Mouse (Mus musculus) left cerebral cortex, adult 11 months (tissue): ENCODE measurements around the gene Fntb.

Source experiments
- DNase-seq: peaks from one replicate; pipeline ENCODE4 v3.0.0; 2022; ENCODE audit warnings: low spot score

Gene Fntb

DNA sequence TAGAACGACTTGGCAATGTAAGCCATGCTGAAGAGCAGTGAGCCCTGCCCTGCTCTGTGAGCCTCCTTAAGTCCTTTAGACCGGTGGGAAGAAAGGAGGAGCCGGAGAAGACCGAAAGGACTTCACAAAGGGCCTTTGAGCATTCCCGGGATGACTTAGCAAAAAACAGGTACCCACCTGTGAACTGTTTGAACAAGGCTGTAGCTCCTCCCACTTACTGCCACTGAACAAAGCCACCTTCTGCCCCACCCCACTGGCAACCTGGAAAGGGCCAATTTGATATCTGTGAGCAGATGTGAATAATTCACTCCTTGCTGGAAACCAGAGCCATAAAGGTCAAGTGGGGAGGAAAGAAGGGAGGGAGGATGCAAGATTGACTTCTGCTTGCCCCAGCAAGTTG, 30.0 kb downstream of the Fntb start, which contains the start of gene Gpx2:
Gene Gpx2, minus strand, starts transcription at position 205 of the 400 bp plus-strand sequence.
- DNase-seq, result no peak

DNA sequence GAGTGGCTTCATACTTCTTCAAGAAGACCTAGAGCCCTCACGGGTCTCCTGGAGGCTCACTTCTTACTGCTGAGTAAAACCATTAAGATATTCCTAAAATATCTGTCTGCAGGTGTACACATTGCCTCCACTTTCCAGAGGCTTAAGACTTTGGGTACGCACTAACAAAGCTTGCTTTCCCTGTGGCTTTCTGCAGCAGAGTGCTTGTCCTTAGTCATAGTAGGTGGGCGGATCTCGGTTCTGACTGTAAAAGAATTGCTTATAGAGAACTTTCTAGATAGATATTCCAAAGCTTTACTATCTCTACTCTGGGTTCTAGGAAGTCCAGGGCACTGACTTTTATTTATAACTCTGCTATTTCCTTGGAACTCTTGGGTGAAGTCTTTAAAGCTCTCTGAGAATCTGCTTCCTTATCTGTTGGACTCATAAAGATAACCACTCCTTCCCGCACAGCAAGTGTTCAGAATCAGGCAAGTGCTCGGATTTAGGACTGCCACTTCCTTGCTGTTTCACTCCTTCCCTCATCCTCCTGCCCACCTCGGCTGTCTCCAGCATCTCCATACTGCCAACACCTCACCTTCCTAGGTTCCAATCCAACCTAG, 31.6 kb downstream of the Fntb start:
- DNase-seq, result no peak

DNA sequence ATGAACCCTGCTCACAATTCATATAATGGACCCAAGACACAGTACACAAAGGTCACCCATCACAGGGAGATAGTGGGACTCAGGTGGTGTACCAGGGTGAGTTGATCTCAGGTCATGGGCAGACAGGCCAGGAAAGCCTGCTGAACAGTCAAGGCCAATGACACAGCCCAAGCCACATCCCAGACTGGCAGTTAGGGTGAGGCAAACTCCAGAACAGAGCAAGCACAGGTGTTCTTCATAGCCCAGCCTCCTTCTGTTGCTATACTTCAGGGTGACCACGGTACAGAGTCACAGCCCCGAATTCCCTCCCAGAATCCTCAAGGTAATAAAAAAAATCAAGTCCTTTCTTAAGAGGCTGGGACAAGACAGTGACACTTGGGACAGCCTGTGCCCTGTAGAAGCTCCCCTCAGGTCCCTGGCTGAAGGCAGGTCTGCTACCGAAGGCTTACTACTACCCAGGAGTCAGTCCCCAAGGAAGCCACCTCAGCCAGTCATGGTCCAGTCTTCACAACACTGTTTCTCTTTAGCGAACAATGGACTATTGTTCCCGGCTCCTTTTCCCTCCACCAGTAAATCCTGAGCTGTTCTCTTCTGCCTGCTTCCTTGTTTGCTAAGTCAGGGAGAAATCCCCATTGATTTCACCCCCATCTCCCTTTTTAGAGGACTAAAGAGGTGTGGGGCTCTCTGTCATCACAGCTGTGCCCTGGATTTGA, 32.8 kb downstream of the Fntb start:
- no peak for DNase-seq

DNA sequence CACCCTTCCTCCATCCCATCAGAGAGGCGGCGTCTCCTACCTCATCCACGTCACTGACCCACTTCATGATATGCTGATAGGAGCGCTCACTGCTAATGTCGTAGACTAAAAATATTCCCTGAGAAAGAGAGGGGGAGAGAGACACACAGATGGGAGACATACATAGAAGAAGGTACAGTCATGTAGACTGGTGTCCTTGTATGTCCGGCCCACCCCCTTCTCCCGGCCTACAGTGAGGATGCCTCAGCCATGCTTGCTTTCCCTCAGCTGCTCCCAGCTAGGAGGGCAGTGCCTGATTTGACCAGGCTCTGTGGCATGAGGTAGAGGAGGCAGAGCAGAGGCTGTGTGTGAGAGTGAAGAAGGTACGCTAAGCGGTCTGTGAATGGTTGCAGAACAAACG, 37.6 kb downstream of the Fntb start:
- no peak for DNase-seq

DNA sequence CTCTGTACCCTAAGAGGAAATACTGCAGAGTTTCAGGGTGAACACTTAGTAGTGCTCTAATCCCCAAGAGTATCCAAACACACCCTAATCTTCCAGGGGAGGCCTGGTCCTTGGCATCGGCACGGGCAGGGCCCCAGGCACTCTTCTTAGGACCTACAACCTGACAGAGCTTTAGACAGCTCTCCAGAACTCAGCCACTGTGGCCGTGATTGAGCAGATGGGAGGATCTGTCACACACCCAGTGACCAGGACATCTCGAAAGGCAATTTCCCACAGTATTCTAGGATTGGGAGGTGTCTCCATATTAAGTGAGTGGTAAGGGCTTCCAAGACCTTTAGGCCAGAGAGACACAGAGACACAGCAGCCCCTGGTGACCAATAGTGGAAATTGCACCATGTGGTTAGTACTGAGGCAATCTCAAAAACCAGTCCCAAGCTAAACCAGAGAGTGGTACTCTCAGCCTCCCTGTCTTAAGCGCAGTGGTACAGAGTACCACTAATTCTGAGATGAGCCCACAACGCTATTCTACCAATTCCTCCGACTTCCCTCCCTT, 38.4 kb downstream of the Fntb start:
- DNase-seq, result no peak

DNA sequence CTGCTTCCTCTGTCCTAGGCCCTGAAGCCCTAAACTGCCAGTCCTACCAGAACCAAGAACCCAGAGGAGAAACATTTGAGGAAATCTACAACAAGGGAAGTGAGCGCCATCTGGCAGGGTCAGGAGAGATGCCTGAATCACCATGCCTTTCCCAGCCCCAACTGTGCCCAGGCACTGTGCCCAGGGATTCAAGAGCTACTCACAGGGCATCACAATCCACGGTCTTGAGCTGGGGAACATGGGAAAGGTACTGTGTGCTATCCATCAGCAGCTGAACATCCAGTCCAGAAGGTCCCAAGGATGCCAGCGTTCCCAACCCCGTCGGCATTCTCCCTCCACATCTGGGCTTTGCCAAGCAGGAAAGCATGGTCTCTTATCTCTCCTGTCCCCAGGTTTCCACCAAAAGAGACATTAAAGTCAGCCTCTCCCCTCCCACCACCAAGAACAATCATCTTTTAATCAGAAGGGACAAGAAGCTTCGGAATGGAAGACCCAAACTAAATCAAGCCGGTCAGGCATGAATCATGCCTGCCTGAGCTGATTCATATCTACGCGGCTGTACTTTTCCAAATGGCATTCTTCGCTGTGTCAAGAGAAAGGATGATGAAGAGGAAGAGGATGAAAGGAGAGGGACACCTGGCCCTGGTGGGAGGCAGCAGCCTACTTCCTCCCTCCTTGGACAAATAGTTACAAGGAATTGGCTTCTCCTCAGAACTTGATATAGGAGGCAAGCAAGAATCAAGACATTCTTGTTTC, 39.8 kb downstream of the Fntb start:
- no peak for DNase-seq

DNA sequence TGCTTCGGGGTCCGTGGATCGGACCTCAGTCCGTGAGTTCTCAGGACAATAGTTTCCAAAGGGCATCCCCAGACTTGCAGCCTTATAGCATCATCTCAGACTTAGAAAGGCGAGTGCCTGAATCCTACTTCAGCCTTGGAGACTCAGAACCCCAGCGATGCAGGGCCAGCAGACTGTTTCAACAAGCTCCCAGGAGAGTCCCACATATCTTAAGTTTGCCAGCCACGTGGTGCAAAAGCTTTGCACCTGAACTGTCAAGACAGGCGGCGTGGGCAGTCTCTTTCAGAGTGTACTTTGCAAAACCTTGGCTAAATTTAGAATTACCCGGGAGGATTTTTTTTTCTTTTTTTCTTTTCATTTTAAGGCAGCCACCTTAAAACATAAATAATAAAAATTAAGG, 42.4 kb downstream of the Fntb start:
- DNase-seq, result no peak

DNA sequence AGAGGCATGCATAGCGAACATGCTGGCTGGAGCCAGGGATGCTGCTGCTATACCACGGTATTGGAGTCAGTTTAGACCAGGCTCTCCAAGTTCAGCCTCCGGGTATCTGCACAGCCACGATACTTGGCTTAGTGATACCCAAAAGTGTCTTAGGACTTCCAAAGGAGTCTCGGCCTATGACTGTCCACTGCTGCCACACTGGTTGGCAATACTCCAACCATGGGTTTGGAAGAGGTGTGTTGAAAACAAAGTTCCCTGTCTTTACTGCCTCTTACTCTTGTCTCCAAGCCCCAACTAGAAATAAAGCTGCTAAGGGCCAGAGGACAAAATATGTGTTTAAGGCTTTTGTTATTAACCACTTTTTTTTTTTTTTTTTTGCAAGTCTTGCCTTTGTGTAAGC, 45.1 kb downstream of the Fntb start:
- no peak for DNase-seq

DNA sequence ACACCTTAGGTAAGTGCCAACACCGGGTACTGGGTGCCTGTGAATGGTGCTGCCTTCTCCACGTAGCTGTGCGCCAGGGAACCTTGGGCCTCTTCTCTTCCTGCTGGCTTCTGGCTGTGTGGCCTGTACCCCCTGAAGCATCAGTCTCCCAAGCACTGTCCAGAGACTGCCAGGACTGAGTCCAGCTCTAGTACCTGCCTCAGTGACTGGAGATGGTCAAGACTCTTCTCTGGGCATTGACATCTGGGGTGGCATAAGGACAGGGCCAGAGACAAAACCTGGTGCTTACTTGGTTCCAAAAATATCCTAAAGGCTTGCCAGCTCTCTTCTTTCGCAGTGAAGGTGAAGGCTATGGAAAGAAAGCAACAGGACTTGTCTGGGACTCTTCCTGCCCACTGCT, 45.6 kb downstream of the Fntb start:
- DNase-seq, result no peak

DNA sequence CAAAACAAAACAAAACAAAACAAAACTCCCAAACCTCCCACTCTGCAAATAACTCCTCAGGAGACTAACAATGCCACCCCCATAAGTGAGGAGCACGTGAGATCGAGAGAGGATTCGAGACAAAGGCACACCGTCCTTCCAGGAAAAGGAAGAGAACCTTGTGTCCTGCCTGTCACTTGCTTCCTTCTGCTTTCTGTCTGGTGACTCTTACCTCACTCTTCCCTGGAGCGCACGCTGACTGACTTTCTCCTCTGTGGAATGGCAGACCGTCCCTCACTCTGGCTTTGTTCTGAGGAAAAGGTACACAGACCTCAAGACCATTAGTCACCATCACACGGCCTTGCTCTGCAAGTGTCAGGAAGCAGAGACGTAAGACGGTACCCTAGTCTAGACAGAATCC, 48.2 kb downstream of the Fntb start:
- no peak for DNase-seq

DNA sequence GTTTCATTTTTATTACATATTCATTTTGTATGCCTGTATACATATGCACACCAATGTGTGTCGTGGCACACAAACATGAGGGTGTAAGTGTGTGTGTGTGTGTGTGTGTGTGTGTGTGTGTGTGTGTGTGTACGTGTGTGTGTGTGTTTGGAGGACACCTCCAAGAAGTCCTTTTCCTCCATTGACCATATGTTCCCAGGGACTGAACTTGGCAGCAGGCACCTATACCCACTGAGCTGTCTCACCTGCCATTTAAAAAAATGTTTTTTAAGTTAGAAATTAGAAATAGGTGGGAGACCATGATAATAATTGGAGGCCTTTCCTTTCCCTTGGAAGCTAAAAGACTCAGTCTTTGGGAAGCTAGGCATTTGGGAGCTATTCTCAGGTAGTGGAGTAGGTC, 48.7 kb downstream of the Fntb start:
- DNase-seq, result no peak

DNA sequence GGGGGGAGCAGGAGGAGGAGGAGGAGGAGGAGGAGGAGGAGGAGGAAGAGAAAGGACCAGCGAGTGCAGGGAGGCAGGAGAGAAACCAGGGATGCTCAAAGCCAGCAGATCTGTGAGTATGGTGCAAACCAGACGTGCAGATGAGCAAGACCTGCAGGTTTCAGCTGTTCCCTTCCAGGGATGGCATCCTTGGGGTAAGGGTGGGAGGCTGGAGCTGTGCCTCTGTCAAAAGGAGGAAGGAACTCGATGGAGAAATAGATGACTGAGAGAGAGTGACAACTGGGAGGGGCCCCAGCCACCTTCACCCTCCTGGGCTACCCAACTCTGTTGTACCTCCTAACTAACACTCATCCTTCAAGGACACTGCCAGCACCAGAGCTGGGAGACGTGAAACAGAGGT, 51.3 kb downstream of the Fntb start:
- no peak for DNase-seq

DNA sequence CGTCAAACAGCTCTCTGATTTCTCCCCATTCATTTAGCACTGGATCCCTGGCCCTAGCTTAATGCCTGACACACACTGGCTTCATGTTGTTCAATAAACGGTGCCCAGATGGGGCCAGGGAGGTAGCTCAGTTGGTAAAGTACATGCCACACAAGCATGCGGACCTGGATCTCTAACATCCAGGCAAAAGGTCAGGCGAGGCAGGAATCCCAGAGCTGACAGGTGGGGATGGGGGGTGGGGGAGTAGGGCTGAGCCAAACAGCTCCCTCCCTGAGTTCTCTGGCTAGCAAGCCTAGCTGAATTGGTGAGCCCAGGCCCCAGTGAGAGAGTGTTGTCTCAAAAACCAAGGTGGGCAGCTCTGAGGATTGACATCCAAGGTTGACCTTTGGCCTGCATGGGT, 51.8 kb downstream of the Fntb start:
- DNase-seq, result no peak

DNA sequence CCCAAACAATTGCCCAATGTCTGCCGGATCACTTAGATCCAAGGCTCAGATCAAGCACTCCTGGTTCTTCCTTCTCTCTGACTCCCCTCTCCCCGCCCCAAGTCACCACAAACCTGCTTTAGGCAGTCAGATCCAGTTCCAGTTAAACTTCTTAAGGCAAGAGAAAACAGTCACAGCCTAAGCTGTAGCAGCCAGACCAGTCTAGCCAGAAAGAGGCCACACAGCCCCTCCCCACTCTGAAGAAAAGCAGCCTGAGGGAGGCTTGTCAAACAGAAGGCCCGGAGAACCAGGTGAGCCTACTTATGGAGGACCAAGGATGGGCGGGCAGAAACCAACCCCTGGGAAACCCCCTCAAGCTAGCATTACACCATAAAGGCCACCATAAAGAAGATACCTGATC, 52.7 kb downstream of the Fntb start:
- no peak for DNase-seq

DNA sequence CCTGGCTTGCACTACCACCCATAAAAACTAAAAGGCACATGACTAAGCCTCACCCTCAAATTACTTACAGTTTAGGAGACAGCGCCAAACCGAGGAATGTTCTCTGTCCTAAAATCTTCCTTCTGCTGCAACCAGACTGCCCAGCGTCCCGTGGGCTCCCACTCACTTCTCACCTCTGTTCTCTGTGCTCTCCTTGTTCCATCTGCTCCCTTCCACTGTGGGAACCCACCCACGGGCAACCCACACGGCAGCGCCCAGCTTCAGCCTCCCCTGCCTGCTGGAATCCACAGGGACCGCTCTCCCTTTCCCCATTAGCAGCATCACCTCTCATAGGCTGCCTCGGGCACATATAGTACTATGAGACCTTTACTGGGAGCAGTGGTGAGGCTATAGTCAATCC, 53.5 kb downstream of the Fntb start:
- peak; percentile 61 for DNase-seq

DNA sequence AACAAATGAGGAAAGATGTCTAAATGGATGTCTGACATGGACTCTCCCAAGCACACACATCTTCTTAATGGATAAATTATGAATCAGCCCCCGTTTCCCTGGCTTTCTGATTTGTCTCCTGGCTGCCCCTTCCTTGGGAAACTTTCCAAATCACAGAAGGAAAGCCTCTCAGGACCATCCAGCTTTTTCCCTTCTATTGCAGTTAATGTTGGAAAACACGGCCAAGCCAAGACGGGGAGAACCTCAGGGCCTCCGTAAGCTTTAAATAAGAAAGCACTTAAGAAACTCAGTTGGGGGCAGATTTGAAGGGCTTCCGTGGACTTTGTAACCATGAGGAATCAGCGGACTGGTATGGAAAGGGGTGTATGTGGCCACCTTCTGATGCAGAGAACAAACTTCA, 54.4 kb downstream of the Fntb start:
- DNase-seq, result no peak

DNA sequence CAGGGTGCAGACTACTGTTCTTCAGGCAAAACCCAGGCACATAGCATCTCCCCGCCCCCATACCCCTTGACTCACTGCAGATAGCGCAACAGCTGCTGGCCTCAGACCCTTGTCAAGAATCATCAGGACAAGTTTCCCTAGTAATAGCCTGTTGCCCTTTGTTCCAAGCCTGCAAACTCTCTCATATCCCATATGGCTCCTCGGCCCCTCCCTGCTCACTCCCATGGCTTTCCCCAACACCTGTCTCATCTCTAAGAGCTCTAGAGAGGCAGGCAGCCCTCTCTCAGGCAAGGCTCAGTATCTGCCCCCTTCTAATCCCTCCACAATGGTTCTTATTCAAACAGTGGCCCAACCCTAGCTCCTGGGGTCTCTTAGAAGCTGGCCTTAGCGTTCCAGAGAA, 55.2 kb downstream of the Fntb start:
- DNase-seq, result no peak

DNA sequence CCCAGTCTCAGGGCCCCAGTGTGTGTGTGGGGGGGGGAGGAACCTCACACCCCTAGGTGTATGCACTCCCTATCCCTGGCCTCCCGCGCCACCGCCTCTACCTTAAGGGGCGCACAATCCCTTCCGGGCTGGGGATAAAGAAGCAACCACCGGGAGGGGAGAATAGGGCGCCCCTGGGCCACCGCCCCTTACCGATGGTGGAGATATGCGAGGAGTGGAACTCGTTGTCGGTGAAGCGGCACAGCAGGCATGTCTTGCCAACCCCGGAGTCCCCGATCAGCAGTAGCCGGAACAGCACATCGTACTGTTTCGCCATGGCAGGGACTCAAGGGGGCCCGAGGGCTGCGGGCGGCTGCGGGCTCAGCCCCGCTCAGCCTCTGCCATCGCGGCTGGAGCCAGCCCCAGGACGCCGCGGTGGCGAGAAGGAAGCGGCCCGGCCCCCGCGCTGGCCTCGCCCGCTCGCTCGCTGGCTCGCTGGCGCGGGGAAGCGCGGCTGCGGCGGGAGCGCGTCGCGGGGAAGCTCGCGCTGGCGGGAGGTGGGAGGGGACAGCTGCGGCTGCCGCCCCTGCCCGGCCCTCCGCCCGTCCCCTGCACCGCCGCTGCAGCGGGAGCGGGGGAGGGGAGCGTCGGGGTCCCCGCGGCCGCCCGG, 56.7 kb downstream of the Fntb start:
- DNase-seq, result no peak

DNA sequence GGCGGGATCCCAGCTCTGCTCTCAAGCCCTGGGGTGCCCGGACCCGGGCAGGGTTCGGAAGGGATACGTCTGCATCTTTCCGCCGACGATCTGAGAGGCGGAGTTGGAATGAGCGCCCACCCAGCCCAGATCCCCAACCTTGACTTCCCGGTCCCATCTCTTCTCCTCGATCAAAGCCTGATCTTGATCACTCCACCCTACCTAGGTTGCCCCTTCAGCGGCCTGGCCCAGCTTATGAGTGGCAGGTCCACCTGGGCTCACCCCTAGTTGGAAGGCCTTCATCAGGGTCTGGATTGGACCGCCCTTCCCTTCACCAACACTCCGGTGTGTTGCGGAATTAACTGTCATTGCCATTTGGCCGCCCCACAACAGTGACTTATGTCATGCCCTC, 57.3 kb downstream of the Fntb start, which contains the start of gene Rab15:
Gene Rab15, minus strand, starts transcription at position 258 of the 391 bp plus-strand sequence.
- no peak for DNase-seq

DNA sequence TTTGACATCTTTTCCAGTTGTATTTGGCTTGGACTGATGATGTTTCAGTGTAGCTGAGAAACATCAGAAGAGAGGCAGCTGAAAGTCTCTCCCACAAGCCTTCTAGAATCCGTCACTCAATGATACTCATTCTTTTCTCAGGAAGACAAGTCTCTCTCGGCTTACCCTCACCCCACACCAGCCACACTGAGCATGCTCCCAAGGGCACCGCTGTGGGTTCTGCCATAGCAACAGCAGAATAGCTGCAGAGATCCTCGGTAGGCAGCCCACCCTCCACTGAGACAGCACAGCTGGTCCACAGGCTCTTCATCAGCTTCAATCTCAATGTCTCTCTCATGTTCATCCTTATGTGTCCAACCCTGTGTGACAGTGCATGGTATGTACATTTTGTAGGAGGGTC, 59.9 kb downstream of the Fntb start:
- no peak for DNase-seq

DNA sequence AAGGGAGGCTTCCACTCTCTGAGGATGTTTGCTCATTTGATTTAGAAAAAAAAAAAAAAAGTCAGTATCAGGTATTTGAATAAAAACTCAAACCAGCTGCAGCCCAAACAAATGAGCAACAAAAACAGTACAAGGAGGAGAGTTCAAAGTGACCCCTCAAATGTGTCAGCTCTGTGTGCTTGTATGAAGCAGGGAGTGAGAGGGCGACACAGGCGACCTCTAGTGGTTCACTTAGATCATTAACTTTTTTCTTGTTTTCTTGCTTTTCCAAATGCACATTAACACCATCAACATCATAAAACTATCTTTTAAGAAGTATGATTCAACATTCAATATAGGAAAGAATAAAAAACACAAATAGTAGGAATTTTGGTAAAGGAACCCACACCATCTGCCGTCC, 67.3 kb downstream of the Fntb start:
- no peak for DNase-seq

DNA sequence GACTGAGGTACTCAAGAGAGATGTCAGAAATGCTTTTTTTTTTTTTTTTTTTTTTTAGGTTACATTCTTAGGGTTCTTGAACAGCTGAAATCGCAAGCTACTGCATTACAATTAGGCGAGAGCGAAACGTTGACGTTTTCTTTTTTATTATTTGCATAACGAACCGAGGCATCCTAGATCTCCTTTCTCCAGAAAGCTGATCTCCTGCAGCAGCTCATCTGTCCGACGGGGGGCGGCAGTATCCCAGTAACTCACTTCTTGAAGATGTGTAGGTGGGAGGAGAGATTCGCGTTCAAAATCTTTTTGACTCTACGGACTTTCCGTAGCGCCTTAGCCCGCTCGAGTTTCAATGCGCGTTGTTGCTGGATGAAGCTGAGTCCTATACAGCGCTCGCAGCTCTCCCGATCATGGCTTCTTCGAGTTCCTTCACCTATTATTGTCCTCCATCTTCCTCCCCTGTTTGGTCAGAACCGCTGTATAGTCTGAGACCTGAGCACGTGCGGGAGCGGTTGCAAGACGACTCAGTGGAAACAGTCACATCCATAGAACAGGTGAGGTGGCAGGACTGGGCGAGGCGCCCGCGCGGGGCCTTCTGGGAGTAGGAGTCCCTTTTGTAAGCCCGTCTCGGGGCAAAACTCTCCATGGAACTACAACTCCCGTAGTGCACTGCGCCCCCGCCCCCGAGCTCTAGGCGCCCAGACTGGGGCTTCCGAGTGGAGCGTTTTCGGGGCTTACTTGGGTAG, 71.9 kb downstream of the Fntb start:
- DNase-seq, result peak; percentile 96
